In the genomic region with DNA sequence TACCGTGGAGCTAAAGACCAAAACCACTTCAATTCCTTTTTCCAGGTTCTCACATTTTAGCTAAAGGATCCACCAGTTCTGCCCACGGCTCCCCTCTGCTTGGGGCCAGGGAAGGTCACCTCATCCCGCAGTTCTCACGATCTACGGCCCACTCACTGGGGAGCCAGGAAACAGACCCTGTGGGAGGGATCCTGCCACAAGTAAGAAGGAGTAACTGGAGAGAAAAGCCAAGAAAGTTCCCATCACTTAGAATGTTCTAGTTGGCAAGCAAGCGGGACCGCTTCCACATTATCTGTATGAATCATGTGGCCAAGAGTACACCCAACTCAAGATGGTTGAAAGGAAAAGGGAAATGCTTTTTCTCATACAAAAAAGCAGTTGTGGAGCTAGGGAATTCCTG, we compare ENCODE assay signal across 29 mouse cellular contexts. TPM values are rescaled to one million over a fixed set of nuclear protein-coding genes. Genes with fewer than 3 reads are reported as not detected.
"Had no signal": no experiment of that assay in that cellular context is flagged by ENCODE, and none has a peak within 500 bp of the region (broad histone marks: within the 10 kb centered on the region; RNA-seq: fewer than 3 reads in every experiment).

No protein-coding gene starts in this region.

- H3K4me2 ChIP-seq: liver, embryonic 15.5 days; lung, embryonic 15.5 days; midbrain, embryonic 12.5 days; neural tube, embryonic 13.5 days; neural tube, embryonic 15.5 days had no signal

- H3K9ac ChIP-seq: liver, embryonic 15.5 days; liver, postnatal 0 days; lung, embryonic 15.5 days; midbrain, embryonic 12.5 days; neural tube, embryonic 13.5 days; neural tube, embryonic 15.5 days had no signal

- H3K4me3 ChIP-seq: liver, embryonic 15.5 days; lung, embryonic 15.5 days; midbrain, embryonic 10.5 days; midbrain, embryonic 12.5 days; myocyte; neural tube, embryonic 13.5 days; neural tube, embryonic 15.5 days had no signal

- H3K27ac ChIP-seq: liver, embryonic 15.5 days; lung, embryonic 15.5 days; macrophage; midbrain, embryonic 10.5 days; midbrain, embryonic 12.5 days; neural tube, embryonic 13.5 days; neural tube, embryonic 15.5 days had no signal

- ATAC-seq: liver, postnatal 0 days; lung, postnatal 0 days; midbrain, embryonic 16.5 days had no signal

- H3K27me3 ChIP-seq: neural tube, embryonic 13.5 days; neural tube, embryonic 15.5 days had no signal

- H3K36me3 ChIP-seq: midbrain, embryonic 10.5 days; midbrain, embryonic 12.5 days; neural tube, embryonic 13.5 days; neural tube, embryonic 15.5 days had no signal

- DNase-seq: liver, postnatal 0 days; lung, adult 2 months; lung, postnatal 14 days; lung, postnatal 36 days; midbrain, embryonic 14.5 days; retina, postnatal 1 day; right cerebral cortex, postnatal 25 days; right cerebral cortex, postnatal 4 days; spleen, adult 18-20 months; thymus, adult 2 months; thymus, postnatal 25 days; thymus, postnatal 4 days had no signal

- H3K9me3 ChIP-seq: liver, embryonic 15.5 days; lung, embryonic 15.5 days; midbrain, embryonic 10.5 days; midbrain, embryonic 12.5 days; neural tube, embryonic 13.5 days; neural tube, embryonic 15.5 days had no signal

RNA-seq across cellular contexts. Expression of gene Cadm4, which starts 5.0 kb away (rescaled TPM):
- total RNA-seq: megakaryocyte progenitor cell, adult 5-6 weeks; megakaryocyte-erythroid progenitor cell, adult 5-6 weeks had no signal
- polyA plus RNA-seq: macrophage had no signal

RNA-seq across cellular contexts. Expression of gene Plaur, which starts 14.6 kb away (rescaled TPM):
- polyA plus RNA-seq: testis, adult 2 months had no signal

RNA-seq across cellular contexts. Expression of gene Irgc1, which starts 24.8 kb away (rescaled TPM):
- total RNA-seq: megakaryocyte-erythroid progenitor cell, adult 5-6 weeks had no signal
- polyA plus RNA-seq: lung, embryonic 15.5 days; macrophage; midbrain, embryonic 10.5 days; midbrain, embryonic 12.5 days; midbrain, embryonic 14.5 days; midbrain, embryonic 16.5 days; neural tube, embryonic 11.5 days; neural tube, embryonic 13.5 days; neural tube, embryonic 15.5 days; stomach, embryonic 14.5 days had no signal

RNA-seq across cellular contexts. Expression of gene AC161166.1, which starts 35.4 kb away (rescaled TPM):
- total RNA-seq: megakaryocyte progenitor cell, adult 5-6 weeks; megakaryocyte-erythroid progenitor cell, adult 5-6 weeks had no signal
- polyA plus RNA-seq: liver, embryonic 15.5 days; liver, postnatal 0 days; lung, adult 2 months; macrophage; small intestine, adult 2 months; urinary bladder, adult 2 months had no signal
